Mouse (Mus musculus) neural tube, embryonic 14.5 days (tissue): ENCODE measurements around the gene Gm4869. TPM values are rescaled to one million over a fixed set of nuclear protein-coding genes. Genes with fewer than 3 reads are reported as not detected.
A peak's percentile ranks its signal among the peaks of the same experiment; 100 is the strongest.
"Not testable (repeated sequence)": the region's sequence is repeated elsewhere in the genome, so short reads cannot be mapped to it uniquely, and the experiment has no call there.

ENCODE experiments used
- ATAC-seq: fragments of 200-750 bp; cut with Nextera tagmentation; 2 replicates; pipeline ENCODE4 v1.8.0; 2017; ENCODE audit warnings: low read depth, mild to moderate bottlenecking, moderate TSS enrichment, moderate library complexity
- H3K27ac ChIP-seq: fragments of 300-500 bp; sonication (generic); 2 replicates; pipeline ENCODE4 v1.5.1; 2014; ENCODE audit warnings: low read depth, mild to moderate bottlenecking, control low read depth, low read length, moderate library complexity, mixed read lengths
- H3K27me3 ChIP-seq: fragments of 300-500 bp; sonication (generic); 2 replicates; pipeline ENCODE4 v1.6.1; 2014; ENCODE audit warnings: low read length; ENCODE audit not compliant: control insufficient read depth, insufficient read depth
- H3K36me3 ChIP-seq: fragments of 300-500 bp; sonication (generic); 2 replicates; pipeline ENCODE4 v1.6.1; 2014; ENCODE audit warnings: low read length, mixed read lengths; ENCODE audit not compliant: control insufficient read depth, insufficient read depth
- H3K4me1 ChIP-seq: fragments of 300-500 bp; sonication (generic); 2 replicates; pipeline ENCODE4 v1.6.1; 2014; ENCODE audit warnings: low read length; ENCODE audit not compliant: control insufficient read depth, insufficient read depth
- H3K4me2 ChIP-seq: fragments of 300-500 bp; sonication (generic); 2 replicates; pipeline ENCODE4 v1.6.1; 2014; ENCODE audit warnings: mild to moderate bottlenecking, low read depth, low read length, control low read depth
- H3K4me3 ChIP-seq: fragments of 300-500 bp; sonication (generic); 2 replicates; pipeline ENCODE4 v1.5.1; 2014; ENCODE audit warnings: low read depth, low read length, control low read depth, mixed read lengths
- H3K9ac ChIP-seq: fragments of 300-500 bp; sonication (generic); replicated peaks from 2 replicates; pipeline ENCODE4 v1.6.1; 2014; ENCODE audit warnings: low read depth, mild to moderate bottlenecking, control low read depth, low read length, mixed read lengths
- H3K9me3 ChIP-seq: fragments of 300-500 bp; sonication (generic); 2 replicates; pipeline ENCODE4 v1.6.1; 2016; ENCODE audit warnings: low read length; ENCODE audit not compliant: control insufficient read depth
- WGBS: fragments of 180-500 bp; shearing (Covaris S2); extraction: QIAGEN DNeasy Blood & Tissue Kit; methylation state at CpG from one replicate; pipeline ENCODE4 v1.1.7; 2014; 5-methylcytosine and 5-hydroxymethylcytosine counted together
- polyA plus RNA-seq: library from polyadenylated mRNA; unstranded; fragments of >200 nt; fragmentation: Nextera tagmentation; extraction: Ambion mirVana; gene quantifications from 2 replicates; pipeline ENCODE4 v1.2.1, GENCODE M21; 2014

Gm4869 gene
- polyA plus RNA-seq, 1 experiment from 2014 or later: not detected

DNA sequence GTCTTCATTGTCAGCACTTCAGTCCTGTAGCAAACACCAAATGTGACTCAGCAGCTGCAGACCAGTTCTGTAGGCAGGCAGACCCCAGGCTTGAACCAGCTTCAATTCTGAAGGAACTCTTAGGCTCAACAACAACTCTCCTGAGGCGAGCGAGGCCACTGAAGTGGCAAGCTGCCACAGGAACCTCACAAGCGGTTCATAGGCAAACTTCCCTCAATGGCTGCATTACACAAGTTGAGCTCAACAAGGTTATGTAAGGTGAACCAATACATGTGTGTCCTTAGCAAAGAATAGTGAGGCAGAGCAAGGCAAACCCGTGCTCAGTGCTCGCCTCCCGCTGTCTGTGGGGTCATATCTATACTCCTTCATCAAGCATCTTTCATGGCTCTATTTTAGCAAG lies 52.7 kb downstream of the Gm4869 start:
- H3K9ac ChIP-seq: no peak overlapping the region
- no peak overlapping the region for H3K4me3 ChIP-seq
- no peaks in the 10 kb centered on the region for H3K27me3 ChIP-seq
- no peaks in the 10 kb centered on the region for H3K4me1 ChIP-seq
- H3K27ac ChIP-seq: no peak overlapping the region
- WGBS: 91% methylated on average over 6 of the region's 6 CpGs
- no peak for ATAC-seq
- H3K4me2 ChIP-seq: no peak overlapping the region
- no peaks in the 10 kb centered on the region for H3K36me3 ChIP-seq
- no peaks in the 10 kb centered on the region for H3K9me3 ChIP-seq

DNA sequence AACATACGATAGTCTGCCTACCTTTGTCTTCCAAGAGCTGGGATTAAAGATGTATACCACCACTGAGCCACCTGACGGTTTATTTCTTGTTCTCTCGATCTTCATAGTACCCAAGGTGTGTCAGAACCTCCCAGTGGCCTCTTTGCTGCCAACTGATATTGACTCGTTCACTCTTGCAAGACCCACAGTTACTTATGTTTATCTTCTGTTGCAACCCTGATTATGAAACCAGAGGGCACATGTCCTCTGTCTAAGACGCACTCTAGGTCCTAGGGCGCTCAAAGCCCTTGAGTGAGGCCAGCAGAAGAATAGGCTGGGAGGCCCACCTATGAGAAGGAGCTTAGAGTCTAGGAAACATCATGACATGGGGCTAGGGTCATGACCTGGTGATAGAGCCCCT lies 55.3 kb downstream of the Gm4869 start:
- Histone ChIP-seq H3K9me3 (no peaks in the 10 kb centered on the region), H3K27me3 (no peaks in the 10 kb centered on the region), H3K36me3 (no peaks in the 10 kb centered on the region), H3K4me3 (no peak overlapping the region), H3K27ac (no peak overlapping the region), H3K9ac (no peak overlapping the region), H3K4me1 (0 out of 2 replicates have a peak, but pooled peaks cover 3% of the 10 kb centered on the region), H3K4me2 (no peak overlapping the region)
- no peak for ATAC-seq
- WGBS: 92% methylated on average over 6 of the region's 6 CpGs

DNA sequence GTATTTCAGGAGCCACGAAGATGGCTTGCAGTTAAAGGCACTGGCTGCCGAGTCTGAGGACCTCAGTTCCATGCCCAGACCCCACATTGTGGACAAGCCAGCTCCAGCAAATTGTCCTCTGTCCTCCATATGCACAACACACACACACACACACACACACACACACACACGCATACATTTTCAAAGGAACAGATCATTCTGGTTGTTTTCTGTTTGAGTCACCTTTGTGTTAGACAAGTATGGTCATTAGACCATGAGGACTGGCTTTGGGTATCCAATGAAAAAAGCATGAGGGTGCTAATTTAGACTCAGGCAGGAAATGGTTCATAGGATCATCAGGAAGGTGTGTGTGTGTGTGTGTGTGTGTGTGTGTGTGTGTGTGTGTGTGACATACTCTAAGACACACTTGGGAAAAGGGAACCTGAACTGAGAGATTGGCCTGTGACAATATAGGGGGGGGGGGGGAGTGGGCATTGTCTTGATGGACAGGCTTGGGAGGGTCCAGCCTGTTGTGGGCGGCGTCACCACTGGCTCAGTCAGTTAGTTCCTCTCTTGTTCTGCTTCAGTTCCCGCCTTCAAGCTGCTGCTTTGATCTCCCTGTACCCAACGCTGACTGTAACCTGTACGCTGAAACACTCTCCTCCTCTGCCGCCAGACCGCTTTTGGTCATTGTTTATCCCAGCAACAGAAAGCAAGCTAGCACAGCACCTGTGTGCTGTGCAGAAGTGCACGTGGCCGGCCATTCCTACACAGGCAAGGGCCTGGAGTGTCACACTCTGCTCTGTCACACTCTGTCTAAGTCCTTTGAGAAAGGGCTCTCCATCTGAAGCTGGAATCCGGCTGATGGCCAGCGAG lies 56.8 kb downstream of the Gm4869 start:
- ATAC-seq: no peak
- Histone ChIP-seq H3K4me2 (peak overlapping the region; percentile 19; the same call in 1 of the 2 replicates), H3K4me3 (no peak overlapping the region), H3K9ac (no peak overlapping the region; the same call in 1 of the 2 replicates), H3K27me3 (no peaks in the 10 kb centered on the region), H3K9me3 (no peaks in the 10 kb centered on the region), H3K4me1 (peaks cover 13% of the 10 kb centered on the region; the same call in 1 of the 2 replicates), H3K27ac (no peak overlapping the region), H3K36me3 (no peaks in the 10 kb centered on the region)
- 23% methylated on average over 14 of the region's 14 CpGs for WGBS

DNA sequence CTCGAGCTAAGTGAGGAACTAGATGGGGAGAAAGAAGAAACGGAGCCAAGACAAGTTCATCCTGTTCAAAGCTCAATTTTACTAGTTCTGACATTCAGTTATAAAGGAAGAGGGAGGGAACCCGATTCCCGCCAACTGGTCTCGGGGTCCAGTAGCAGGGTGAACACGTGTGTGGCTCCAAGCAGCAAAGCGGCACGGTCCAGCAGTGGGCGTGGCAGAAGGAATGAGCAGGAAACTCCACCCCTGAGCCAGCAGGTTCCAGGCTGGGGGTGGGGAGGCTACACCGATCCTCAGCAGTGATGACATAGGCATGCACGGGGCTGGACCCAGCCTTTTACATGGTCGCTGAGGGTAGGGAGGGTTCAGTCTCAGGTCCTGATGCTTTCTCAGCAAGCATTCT lies 57.5 kb downstream of the Gm4869 start:
- not testable (repeated sequence) for H3K36me3 ChIP-seq, ATAC-seq, H3K4me3 ChIP-seq, H3K9ac ChIP-seq, H3K27ac ChIP-seq, H3K9me3 ChIP-seq, H3K27me3 ChIP-seq
- peaks cover 18% of the 10 kb centered on the region for H3K4me1 ChIP-seq
- 1% methylated on average over 12 of the region's 12 CpGs for WGBS
- peak overlapping the region; percentile 20; the same call in 1 of the 2 replicates for H3K4me2 ChIP-seq

DNA sequence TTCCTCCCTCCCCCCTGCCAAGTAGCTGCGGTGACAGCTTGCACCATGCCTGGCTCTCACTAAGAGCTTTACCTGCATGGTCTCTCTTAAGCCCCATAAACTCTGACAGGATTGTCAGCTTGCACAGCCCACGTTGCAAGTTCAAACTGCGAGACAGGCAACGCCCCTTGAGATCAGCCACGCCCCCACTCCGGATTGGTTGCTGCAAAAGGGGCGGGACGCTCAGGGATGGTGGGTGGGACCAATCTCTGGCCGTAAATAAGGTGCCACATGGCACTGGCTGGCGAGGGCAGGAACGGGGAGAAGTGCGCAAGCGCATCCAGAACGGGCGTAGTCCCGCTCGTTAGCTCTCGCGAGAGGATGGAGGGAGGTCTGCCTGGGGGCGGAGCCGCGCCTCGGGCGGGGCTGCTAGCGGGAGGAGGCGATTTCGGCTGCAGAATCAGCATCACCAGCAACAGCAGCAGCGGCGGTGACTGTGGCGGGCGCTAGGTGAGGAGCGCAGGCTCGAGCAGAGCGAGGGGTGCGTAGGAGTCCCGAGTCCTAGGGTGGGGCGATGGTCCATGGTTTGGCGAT lies 59.8 kb downstream of the Gm4869 start, which contains the start of gene Chst12:
Gene Chst12 (plus strand): TSS at position 343 of the 573 bp plus-strand sequence.
- Histone ChIP-seq H3K36me3 (no peaks in the 10 kb centered on the region), H3K4me1 (peaks cover 31% of the 10 kb centered on the region), H3K9me3 (no peaks in the 10 kb centered on the region), H3K4me3 (peak within 1 kb of the TSS; percentile 60), H3K27ac (peak within 1 kb of the TSS; percentile 79), H3K27me3 (no peaks in the 10 kb centered on the region), H3K9ac (peak within 1 kb of the TSS; percentile 80), H3K4me2 (peak within 1 kb of the TSS; percentile 67)
- under 1% methylated on average over 37 of the region's 38 CpGs for WGBS
- peak; percentile 94 for ATAC-seq

DNA sequence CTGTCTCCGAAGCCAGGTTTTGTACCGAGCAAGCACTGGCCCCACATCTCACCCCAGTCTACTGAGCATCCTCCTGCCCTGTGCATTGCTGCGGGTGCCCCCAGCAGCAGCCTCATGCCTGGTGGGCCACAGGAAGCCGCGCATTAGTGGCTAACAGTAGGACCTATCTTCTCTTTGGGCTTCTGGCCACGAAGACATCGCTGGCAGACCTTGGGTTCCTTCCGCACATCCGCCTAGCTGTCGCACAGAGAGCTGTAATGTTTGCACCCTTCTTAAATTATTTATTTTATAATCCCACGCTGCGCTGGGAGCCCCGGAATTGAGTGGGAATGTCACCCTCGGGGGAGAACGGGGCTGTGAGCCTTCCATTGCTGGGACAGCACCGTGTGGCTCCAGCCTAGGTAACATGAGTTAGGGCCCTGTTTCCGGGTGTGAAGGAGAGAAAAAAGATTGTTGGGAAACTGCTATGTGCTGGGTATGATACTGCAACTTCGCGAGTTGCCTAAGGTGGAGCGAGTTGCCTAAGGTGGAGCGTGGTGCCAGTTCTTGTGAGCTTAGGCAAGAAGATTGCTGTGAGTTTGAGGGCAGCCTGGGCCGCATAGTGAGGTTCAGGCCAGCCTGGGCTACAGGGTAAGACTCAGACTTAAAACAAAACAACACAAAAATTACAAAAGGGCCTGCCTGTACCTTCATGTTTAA lies 60.8 kb downstream of the Gm4869 start:
- H3K9ac ChIP-seq: peak overlapping the region; percentile 80
- 36% methylated on average over 22 of the region's 22 CpGs for WGBS
- no peaks in the 10 kb centered on the region for H3K36me3 ChIP-seq
- no peaks in the 10 kb centered on the region for H3K27me3 ChIP-seq
- H3K4me2 ChIP-seq: peak overlapping the region; percentile 67
- peaks cover 34% of the 10 kb centered on the region for H3K4me1 ChIP-seq
- H3K27ac ChIP-seq: no peak overlapping the region
- H3K4me3 ChIP-seq: peak overlapping the region; percentile 60
- peak; percentile 35; the same call in 1 of the 2 replicates for ATAC-seq
- no peaks in the 10 kb centered on the region for H3K9me3 ChIP-seq

DNA sequence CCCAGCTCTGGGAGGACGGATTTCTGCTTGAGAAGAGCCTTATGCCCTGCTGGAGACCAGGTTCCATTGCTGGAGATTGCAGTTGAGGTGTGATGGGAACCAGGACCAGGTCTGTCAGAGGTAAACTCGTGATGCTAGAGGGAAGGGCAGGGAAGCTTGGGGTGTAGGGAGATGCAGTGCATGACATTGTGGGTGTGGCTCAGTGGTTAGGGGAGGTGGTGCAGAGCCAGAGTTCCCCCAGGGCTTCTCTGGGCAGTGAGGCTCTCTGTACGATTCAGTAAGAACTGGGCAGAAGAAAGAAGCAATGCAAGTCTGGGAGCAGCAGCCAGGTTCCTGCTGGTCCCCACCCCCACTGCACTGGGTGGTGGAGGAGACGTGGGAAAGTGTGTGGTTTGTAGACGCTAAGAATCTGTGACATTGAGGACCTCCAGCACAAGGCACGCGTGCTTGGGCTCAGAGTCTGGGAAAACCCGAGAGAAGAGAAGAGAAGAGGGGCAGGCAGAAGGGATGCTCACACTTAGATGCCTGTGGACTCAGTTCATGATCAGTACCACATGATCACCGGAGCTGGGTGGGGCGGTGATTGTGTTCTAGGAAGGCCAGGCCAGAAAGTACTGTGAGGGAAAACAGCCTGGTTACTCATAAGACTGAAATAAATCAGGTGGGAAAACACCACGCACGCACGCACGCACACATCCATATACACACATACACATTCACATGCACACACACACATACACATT lies 62.2 kb downstream of the Gm4869 start:
- Histone ChIP-seq H3K36me3 (no peaks in the 10 kb centered on the region), H3K9ac (no peak overlapping the region), H3K4me2 (no peak overlapping the region), H3K9me3 (no peaks in the 10 kb centered on the region), H3K4me1 (peaks cover 34% of the 10 kb centered on the region), H3K27me3 (no peaks in the 10 kb centered on the region), H3K27ac (no peak overlapping the region), H3K4me3 (no peak overlapping the region)
- ATAC-seq: no peak
- 83% methylated on average over 14 of the region's 14 CpGs for WGBS

DNA sequence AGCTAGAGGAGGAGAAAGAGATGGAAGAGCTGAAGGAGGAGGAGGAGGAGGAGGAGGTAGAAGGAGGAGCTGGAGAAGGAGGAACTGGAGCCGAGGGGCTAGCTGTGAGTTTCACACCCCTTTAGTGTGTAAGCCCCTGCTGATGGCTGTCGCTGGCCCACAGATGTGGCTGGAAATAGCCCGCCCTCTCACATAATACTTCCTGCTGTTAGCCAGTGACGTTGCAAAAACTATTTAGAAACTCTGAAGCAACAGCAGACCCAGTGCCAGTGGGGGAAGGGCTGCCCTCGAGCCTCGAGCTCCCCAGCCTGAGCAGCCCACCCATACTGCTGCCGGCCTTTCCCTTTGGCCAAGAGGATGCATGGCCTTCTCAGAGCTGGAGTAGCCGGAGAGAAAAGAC lies 63.2 kb downstream of the Gm4869 start:
- 37% methylated on average over 8 of the region's 8 CpGs for WGBS
- Histone ChIP-seq H3K27ac (no peak overlapping the region), H3K9ac (no peak overlapping the region), H3K36me3 (no peaks in the 10 kb centered on the region), H3K4me2 (0 out of 2 replicates have a peak overlapping the region, but pooled peaks have one; percentile 11), H3K4me1 (peaks cover 34% of the 10 kb centered on the region), H3K9me3 (no peaks in the 10 kb centered on the region), H3K27me3 (no peaks in the 10 kb centered on the region), H3K4me3 (no peak overlapping the region)
- no peak for ATAC-seq
